Mouse (Mus musculus) forebrain, embryonic 15.5 days (tissue): ENCODE measurements around the gene Tsc22d1. TPM values are rescaled to one million over a fixed set of nuclear protein-coding genes. Genes with fewer than 3 reads are reported as not detected.

Source experiments
- ATAC-seq: fragments of 200-750 bp; cut with Nextera tagmentation; replicated peaks from 2 replicates; pipeline ENCODE4 v1.8.0; 2017; ENCODE audit warnings: mild to moderate bottlenecking, moderate TSS enrichment, moderate library complexity
- H3K27ac ChIP-seq: fragments of 300-500 bp; sonication (generic); replicated peaks from 2 replicates; pipeline ENCODE4 v1.5.1; 2015; ENCODE audit warnings: mild to moderate bottlenecking, inconsistent platforms
- H3K27me3 ChIP-seq: fragments of 300-500 bp; sonication (generic); 2 replicates; pipeline ENCODE4 v1.6.1; 2015; ENCODE audit warnings: inconsistent platforms
- H3K36me3 ChIP-seq: fragments of 300-500 bp; sonication (generic); 2 replicates; pipeline ENCODE4 v1.6.1; 2015; ENCODE audit warnings: mild to moderate bottlenecking, inconsistent platforms
- H3K4me1 ChIP-seq: fragments of 300-500 bp; sonication (generic); 2 replicates; pipeline ENCODE4 v1.6.1; 2015; ENCODE audit warnings: inconsistent platforms
- H3K4me2 ChIP-seq: fragments of 300-500 bp; sonication (generic); replicated peaks from 2 replicates; pipeline ENCODE4 v1.6.1; 2015; ENCODE audit warnings: mild to moderate bottlenecking, inconsistent platforms
- H3K4me3 ChIP-seq: fragments of 300-500 bp; sonication (generic); 2 replicates; pipeline ENCODE4 v1.5.1; 2015; ENCODE audit warnings: mild to moderate bottlenecking, inconsistent platforms
- H3K9ac ChIP-seq: fragments of 300-500 bp; sonication (generic); replicated peaks from 2 replicates; pipeline ENCODE4 v1.6.1; 2015; ENCODE audit warnings: mild to moderate bottlenecking, inconsistent platforms
- H3K9me3 ChIP-seq: fragments of 300-500 bp; sonication (generic); 2 replicates; pipeline ENCODE4 v1.6.1; 2016; ENCODE audit warnings: inconsistent platforms
- WGBS: fragments of 180-500 bp; shearing (Covaris S2); methylation state at CpG from one replicate; pipeline ENCODE4 v1.1.7; 2015; ENCODE audit warnings: mixed read lengths; 5-methylcytosine and 5-hydroxymethylcytosine counted together
- polyA plus RNA-seq: library from polyadenylated mRNA; unstranded; fragments of >200 nt; fragmentation: Nextera tagmentation; extraction: Ambion mirVana; gene quantifications from 2 replicates; pipeline ENCODE4 v1.2.1, GENCODE M21; 2015

Tsc22d1 gene
- polyA plus RNA-seq, 1 experiment from 2014 or later: 711 TPM

GRCm38 (mm10) chr14:76495022-76495421 lies 80.3 kb downstream of the Tsc22d1 start:
- Histone ChIP-seq H3K9me3 (no peaks in the 10 kb centered on the region), H3K27me3 (no peaks in the 10 kb centered on the region), H3K9ac (no peak overlapping the region), H3K4me2 (no peak overlapping the region), H3K27ac (no peak overlapping the region), H3K4me1 (peaks cover 21% of the 10 kb centered on the region), H3K4me3 (no peak overlapping the region), H3K36me3 (no peaks in the 10 kb centered on the region; the same call in 1 of the 2 replicates)
- WGBS: 74% methylated on average over 5 of the region's 5 CpGs
- no peak for ATAC-seq

- no peaks in the 10 kb centered on the region; the same call in 1 of the 2 replicates for H3K36me3 ChIP-seq
- no peaks in the 10 kb centered on the region for H3K27me3 ChIP-seq
- no peaks in the 10 kb centered on the region for H3K9me3 ChIP-seq
- H3K27ac ChIP-seq: no peak overlapping the region
- ATAC-seq: peak; percentile 47
- H3K4me3 ChIP-seq: no peak overlapping the region
- WGBS: 20% methylated on average over 9 of the region's 9 CpGs
- H3K9ac ChIP-seq: no peak overlapping the region
- no peak overlapping the region for H3K4me2 ChIP-seq
- peaks cover 26% of the 10 kb centered on the region for H3K4me1 ChIP-seq
Measured at GRCm38 (mm10) chr14:76497187-76497586, 82.4 kb downstream of the Tsc22d1 start.

- 62% methylated on average over 7 of the region's 7 CpGs for WGBS
- peaks cover 26% of the 10 kb centered on the region for H3K4me1 ChIP-seq
- no peaks in the 10 kb centered on the region for H3K9me3 ChIP-seq
- no peak overlapping the region for H3K9ac ChIP-seq
- H3K27ac ChIP-seq: no peak overlapping the region
- no peaks in the 10 kb centered on the region for H3K27me3 ChIP-seq
- H3K36me3 ChIP-seq: no peaks in the 10 kb centered on the region; the same call in 1 of the 2 replicates
- no peak for ATAC-seq
- no peak overlapping the region for H3K4me3 ChIP-seq
- H3K4me2 ChIP-seq: no peak overlapping the region
Measured at GRCm38 (mm10) chr14:76498210-76498609, 83.4 kb downstream of the Tsc22d1 start.

- Histone ChIP-seq H3K9ac (no peak overlapping the region), H3K9me3 (no peaks in the 10 kb centered on the region), H3K4me2 (no peak overlapping the region), H3K4me1 (peaks cover 31% of the 10 kb centered on the region), H3K4me3 (no peak overlapping the region), H3K27me3 (no peaks in the 10 kb centered on the region), H3K27ac (no peak overlapping the region), H3K36me3 (no peaks in the 10 kb centered on the region)
- no peak for ATAC-seq
- 91% methylated on average over 6 of the region's 6 CpGs for WGBS
Measured at GRCm38 (mm10) chr14:76499492-76499891, 84.7 kb downstream of the Tsc22d1 start.

- no peaks in the 10 kb centered on the region for H3K9me3 ChIP-seq
- peaks cover 31% of the 10 kb centered on the region for H3K4me1 ChIP-seq
- no peaks in the 10 kb centered on the region for H3K27me3 ChIP-seq
- WGBS: 49% methylated on average over 5 of the region's 5 CpGs
- no peak for ATAC-seq
- H3K36me3 ChIP-seq: no peaks in the 10 kb centered on the region
- no peak overlapping the region for H3K4me3 ChIP-seq
- no peak overlapping the region for H3K27ac ChIP-seq
- no peak overlapping the region for H3K4me2 ChIP-seq
- no peak overlapping the region; the same call in 1 of the 2 replicates for H3K9ac ChIP-seq
Measured at GRCm38 (mm10) chr14:76500036-76500435, 85.3 kb downstream of the Tsc22d1 start.

- Histone ChIP-seq H3K9ac (peak overlapping the region; percentile 96), H3K36me3 (peaks cover 13% of the 10 kb centered on the region), H3K4me3 (peak overlapping the region; percentile 78), H3K27me3 (no peaks in the 10 kb centered on the region), H3K4me1 (peaks cover 34% of the 10 kb centered on the region), H3K9me3 (no peaks in the 10 kb centered on the region), H3K27ac (peak overlapping the region; percentile 100), H3K4me2 (peak overlapping the region; percentile 91)
- 5% methylated on average over 13 of the region's 13 CpGs for WGBS
- no peak for ATAC-seq
Measured at GRCm38 (mm10) chr14:76503231-76503851, 88.6 kb downstream of the Tsc22d1 start.

GRCm38 (mm10) chr14:76504121-76504737 lies 89.5 kb downstream of the Tsc22d1 start:
- Histone ChIP-seq H3K4me3 (peak overlapping the region; percentile 78), H3K36me3 (peaks cover 13% of the 10 kb centered on the region), H3K4me2 (peak overlapping the region; percentile 91), H3K27me3 (no peaks in the 10 kb centered on the region), H3K27ac (peak overlapping the region; percentile 100), H3K9me3 (no peaks in the 10 kb centered on the region), H3K9ac (peak overlapping the region; percentile 96), H3K4me1 (peaks cover 33% of the 10 kb centered on the region)
- ATAC-seq: peak; percentile 96
- under 1% methylated on average over 47 of the region's 52 CpGs for WGBS

- ATAC-seq: no peak
- Histone ChIP-seq H3K36me3 (peaks cover 17% of the 10 kb centered on the region), H3K27me3 (no peaks in the 10 kb centered on the region), H3K9me3 (no peaks in the 10 kb centered on the region), H3K4me3 (peak overlapping the region; percentile 78), H3K27ac (peak overlapping the region; percentile 100), H3K9ac (peak overlapping the region; percentile 96), H3K4me2 (peak overlapping the region; percentile 91), H3K4me1 (peaks cover 29% of the 10 kb centered on the region)
- WGBS: under 1% methylated on average over 10 of the region's 10 CpGs
Measured at GRCm38 (mm10) chr14:76505101-76505438, 90.3 kb downstream of the Tsc22d1 start.

GRCm38 (mm10) chr14:76505439-76506220 lies 90.9 kb downstream of the Tsc22d1 start:
- Histone ChIP-seq H3K36me3 (peaks cover 19% of the 10 kb centered on the region), H3K4me3 (peak overlapping the region; percentile 78), H3K27me3 (no peaks in the 10 kb centered on the region), H3K9me3 (no peaks in the 10 kb centered on the region), H3K4me1 (peaks cover 26% of the 10 kb centered on the region), H3K27ac (peak overlapping the region; percentile 100), H3K4me2 (peak overlapping the region; percentile 91), H3K9ac (peak overlapping the region; percentile 96)
- ATAC-seq: peak; percentile 78
- WGBS: under 1% methylated on average over 30 of the region's 31 CpGs

- H3K36me3 ChIP-seq: peaks cover 19% of the 10 kb centered on the region
- peak overlapping the region; percentile 100 for H3K27ac ChIP-seq
- ATAC-seq: no peak
- peak overlapping the region; percentile 96 for H3K9ac ChIP-seq
- peak overlapping the region; percentile 78 for H3K4me3 ChIP-seq
- no peaks in the 10 kb centered on the region for H3K27me3 ChIP-seq
- H3K4me1 ChIP-seq: peaks cover 25% of the 10 kb centered on the region
- H3K4me2 ChIP-seq: peak overlapping the region; percentile 91
- H3K9me3 ChIP-seq: no peaks in the 10 kb centered on the region
- 40% methylated on average over 27 of the region's 27 CpGs for WGBS
Measured at GRCm38 (mm10) chr14:76506425-76507205, 91.9 kb downstream of the Tsc22d1 start.

- 93% methylated on average over 7 of the region's 7 CpGs for WGBS
- Histone ChIP-seq H3K9ac (no peak overlapping the region), H3K4me3 (peak overlapping the region; percentile 78), H3K4me2 (peak overlapping the region; percentile 91), H3K27me3 (no peaks in the 10 kb centered on the region), H3K4me1 (peaks cover 25% of the 10 kb centered on the region), H3K9me3 (no peaks in the 10 kb centered on the region), H3K27ac (no peak overlapping the region), H3K36me3 (peaks cover 19% of the 10 kb centered on the region)
- no peak for ATAC-seq
Measured at GRCm38 (mm10) chr14:76507357-76507756, 92.6 kb downstream of the Tsc22d1 start.
